Mouse (Mus musculus): ENCODE results near the gene Tmem106b. TPM values are rescaled to one million over a fixed set of nuclear protein-coding genes. Genes with fewer than 3 reads are reported as not detected.

Tmem106b gene
- polyA plus RNA-seq (2012; ENCODE audit: insufficient read depth, insufficient read length, low replicate concordance, missing spikeins) = 102 TPM in 1 of 2 replicates, not detected in the other

DNA sequence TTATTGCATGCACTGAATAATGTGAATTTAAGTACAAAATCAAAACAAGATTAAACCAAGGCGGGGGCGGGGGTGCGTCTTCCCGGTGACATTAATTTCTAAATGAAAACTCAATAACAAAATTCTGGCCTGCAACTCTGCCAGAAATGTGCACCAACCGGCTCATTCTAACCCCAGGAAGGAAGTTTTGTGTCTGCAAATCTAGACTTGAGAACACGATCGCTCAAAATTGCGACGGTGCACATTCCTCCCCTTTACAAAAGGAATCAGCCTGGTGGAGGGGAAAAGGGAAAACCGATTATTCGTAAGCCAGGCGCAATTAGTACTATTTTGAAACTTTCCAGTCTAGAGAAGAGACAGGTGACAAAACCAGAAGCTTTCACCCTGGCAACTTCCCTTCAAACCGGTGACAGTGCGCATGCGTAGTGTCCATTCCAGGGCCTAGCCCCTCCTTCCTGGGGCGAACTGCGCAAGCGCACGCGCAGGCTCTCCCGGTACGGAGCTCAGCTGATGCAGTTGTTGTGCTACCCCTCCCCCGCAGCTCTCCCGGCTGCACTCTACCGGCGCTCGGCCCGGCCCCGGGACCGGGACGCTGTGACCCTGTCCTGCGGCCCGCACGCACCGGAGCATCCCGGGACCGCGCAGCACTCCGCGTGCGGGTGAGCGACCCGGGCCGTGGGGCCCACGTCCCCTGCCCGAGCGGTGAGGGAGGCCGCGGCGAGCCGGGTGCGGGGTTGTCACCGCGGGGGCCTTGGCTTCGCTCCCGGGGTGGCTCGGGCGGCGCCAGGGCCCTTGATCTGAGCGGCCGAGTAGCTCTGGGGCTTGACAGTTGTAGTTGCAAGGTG is at the start of gene Tmem106b:
Tmem106b (plus strand) TSS at position 458 of the 845 bp plus-strand sequence.
- peak; percentile 62 for TF ChIP-seq POLR2A (IDR thresholded peaks at IDR 0.05; ENCODE audit: insufficient read depth, low read depth, low read length)
- no peak for TF ChIP-seq CTCF (IDR thresholded peaks at IDR 0.05; ENCODE audit: insufficient read depth, low read depth, low read length)
- Histone ChIP-seq H3K4me3 (ENCODE audit: insufficient read depth, low read depth, low read length) (peak within 1 kb of the TSS; percentile 97), H3K4me1 (ENCODE audit: control insufficient read depth, insufficient read depth, low read length) (peaks cover 3% of the 10 kb centered on the region; the same call in 1 of the 2 replicates), H3K27ac (ENCODE audit: insufficient read depth, low read depth, low read length) (peak within 1 kb of the TSS; percentile 85)
- WGBS = 2% methylated on average over 61 of the region's 61 CpGs

DNA sequence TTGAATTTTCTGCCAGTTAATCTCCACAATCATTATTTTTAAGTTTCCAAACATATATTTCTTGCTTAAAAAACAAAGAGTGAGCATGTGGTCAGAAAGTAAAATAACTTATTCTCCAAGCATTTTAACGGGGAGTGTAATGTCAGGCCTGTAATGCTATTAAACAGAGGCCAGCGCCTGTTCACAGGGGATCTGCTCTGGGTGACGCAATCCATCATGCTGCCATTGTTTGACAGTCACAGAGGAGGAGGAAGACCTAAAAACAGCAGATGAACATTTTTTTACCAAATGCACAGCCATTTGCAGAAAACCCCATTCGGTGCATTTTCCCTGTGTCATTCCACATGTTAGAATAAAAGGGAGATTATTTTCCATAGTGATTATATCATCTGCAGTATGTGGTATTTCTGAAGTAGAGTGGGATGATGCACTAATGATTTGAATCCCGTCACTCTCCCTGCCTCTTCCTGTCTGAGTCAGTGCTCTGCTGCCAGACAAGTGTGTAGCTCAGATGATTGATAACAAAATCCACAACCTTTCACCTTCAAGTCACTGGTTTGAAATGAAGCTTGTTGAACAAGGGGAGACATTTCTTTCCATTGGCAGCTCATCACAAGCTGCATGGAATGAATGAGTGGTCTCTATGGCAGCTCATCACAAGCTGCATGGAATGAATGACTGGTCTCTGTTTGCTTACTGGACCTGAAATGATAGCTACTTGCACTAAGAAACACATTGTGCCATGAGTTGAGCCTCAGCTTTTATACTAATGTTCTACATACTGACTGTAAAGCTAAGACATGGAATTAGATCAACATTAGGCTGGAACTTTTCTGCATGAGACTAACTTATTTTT is 48.1 kb upstream of the Tmem106b start:
- H3K4me1 ChIP-seq (ENCODE audit: control insufficient read depth, insufficient read depth, low read length) = no peaks in the 10 kb centered on the region
- 75% methylated on average over 5 of the region's 5 CpGs for WGBS
- TF ChIP-seq POLR2A (IDR thresholded peaks at IDR 0.05; ENCODE audit: insufficient read depth, low read depth, low read length) = no peak
- no peak for TF ChIP-seq CTCF (IDR thresholded peaks at IDR 0.05; ENCODE audit: insufficient read depth, low read depth, low read length)
- H3K27ac ChIP-seq (ENCODE audit: insufficient read depth, low read depth, low read length) = no peak overlapping the region
- H3K4me3 ChIP-seq (ENCODE audit: insufficient read depth, low read depth, low read length) = no peak overlapping the region

GRCm38 (mm10) chr6:13030558-13030957 is 39.0 kb upstream of the Tmem106b start:
- H3K4me1 ChIP-seq (ENCODE audit: control insufficient read depth, insufficient read depth, low read length) = no peaks in the 10 kb centered on the region
- no peak overlapping the region for H3K27ac ChIP-seq (ENCODE audit: insufficient read depth, low read depth, low read length)
- no peak overlapping the region for H3K4me3 ChIP-seq (ENCODE audit: insufficient read depth, low read depth, low read length)
- TF ChIP-seq POLR2A (IDR thresholded peaks at IDR 0.05; ENCODE audit: insufficient read depth, low read depth, low read length) (no peak), CTCF (IDR thresholded peaks at IDR 0.05; ENCODE audit: insufficient read depth, low read depth, low read length) (no peak)

DNA sequence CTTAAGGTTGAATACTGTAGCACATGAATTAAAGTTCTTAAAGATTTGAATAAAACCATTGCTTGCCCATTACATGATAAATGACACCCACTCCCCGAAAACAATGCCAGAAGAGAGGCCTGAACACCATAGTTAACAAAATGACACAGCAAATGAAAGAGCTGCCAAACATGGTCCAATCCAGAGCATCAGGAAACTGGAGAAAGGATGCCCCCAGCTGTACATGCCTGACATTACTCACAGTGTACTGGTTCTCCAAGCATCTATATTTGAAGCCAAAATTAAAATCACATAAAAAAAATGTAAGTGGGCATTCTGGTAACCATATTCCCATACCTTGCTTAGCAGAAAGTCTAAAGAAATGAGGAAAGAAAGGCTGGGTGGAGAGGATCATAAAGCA is 38.6 kb upstream of the Tmem106b start:
- Histone ChIP-seq H3K27ac (ENCODE audit: insufficient read depth, low read depth, low read length) (no peak overlapping the region), H3K4me3 (ENCODE audit: insufficient read depth, low read depth, low read length) (no peak overlapping the region), H3K4me1 (ENCODE audit: control insufficient read depth, insufficient read depth, low read length) (no peaks in the 10 kb centered on the region)
- WGBS = 15% methylated on average over 1 of the region's 1 CpGs
- TF ChIP-seq POLR2A (IDR thresholded peaks at IDR 0.05; ENCODE audit: insufficient read depth, low read depth, low read length) (no peak), CTCF (IDR thresholded peaks at IDR 0.05; ENCODE audit: insufficient read depth, low read depth, low read length) (no peak)

DNA sequence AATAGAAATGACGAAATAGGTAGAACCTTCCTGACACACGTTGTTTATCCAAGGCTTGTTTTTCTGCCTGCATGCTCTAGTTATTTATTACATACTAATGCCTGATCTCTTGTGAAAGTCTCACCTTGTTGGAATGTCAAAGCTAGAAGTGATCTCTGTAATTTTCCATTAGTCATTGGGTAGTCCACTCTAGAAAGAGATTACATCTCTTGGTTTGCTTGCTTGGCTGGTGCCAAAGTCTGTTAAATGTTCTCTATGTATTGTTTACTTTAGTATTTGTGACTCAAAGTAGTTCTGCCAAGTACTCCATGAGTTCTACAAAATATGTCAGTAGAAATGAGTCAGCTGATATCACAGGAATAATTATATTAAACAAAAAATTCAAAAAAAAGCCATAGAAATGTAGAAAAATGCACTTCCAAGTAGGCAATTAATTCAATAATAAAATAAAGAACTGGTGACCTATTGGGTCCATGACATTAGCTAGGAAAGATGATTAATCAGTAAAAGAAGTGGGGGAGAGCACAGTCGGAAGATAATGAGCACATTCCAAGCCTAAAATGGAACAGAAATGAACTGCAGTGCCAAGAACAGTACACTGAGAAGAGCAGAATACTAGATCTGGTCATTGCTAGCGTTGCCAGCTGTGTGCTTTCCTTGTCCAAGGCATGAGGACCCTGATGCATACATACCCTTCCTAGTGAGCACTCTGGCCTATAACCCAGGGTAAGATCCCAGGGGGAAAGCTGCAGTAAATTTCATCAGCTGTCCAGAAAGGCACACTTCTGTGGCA is 17.0 kb upstream of the Tmem106b start:
- WGBS = 69% methylated on average over 4 of the region's 4 CpGs
- no peak overlapping the region for H3K27ac ChIP-seq (ENCODE audit: insufficient read depth, low read depth, low read length)
- TF ChIP-seq CTCF (IDR thresholded peaks at IDR 0.05; ENCODE audit: insufficient read depth, low read depth, low read length) = no peak
- no peak for TF ChIP-seq POLR2A (IDR thresholded peaks at IDR 0.05; ENCODE audit: insufficient read depth, low read depth, low read length)
- H3K4me3 ChIP-seq (ENCODE audit: insufficient read depth, low read depth, low read length) = no peak overlapping the region
- H3K4me1 ChIP-seq (ENCODE audit: control insufficient read depth, insufficient read depth, low read length) = no peaks in the 10 kb centered on the region

- TF ChIP-seq POLR2A (IDR thresholded peaks at IDR 0.05; ENCODE audit: insufficient read depth, low read depth, low read length) (no peak), CTCF (IDR thresholded peaks at IDR 0.05; ENCODE audit: insufficient read depth, low read depth, low read length) (no peak)
- Histone ChIP-seq H3K4me3 (ENCODE audit: insufficient read depth, low read depth, low read length) (no peak overlapping the region), H3K4me1 (ENCODE audit: control insufficient read depth, insufficient read depth, low read length) (no peaks in the 10 kb centered on the region), H3K27ac (ENCODE audit: insufficient read depth, low read depth, low read length) (no peak overlapping the region)
These were observed 8.1 kb upstream of the Tmem106b start for GRCm38 (mm10) chr6:13061276-13062039.

DNA sequence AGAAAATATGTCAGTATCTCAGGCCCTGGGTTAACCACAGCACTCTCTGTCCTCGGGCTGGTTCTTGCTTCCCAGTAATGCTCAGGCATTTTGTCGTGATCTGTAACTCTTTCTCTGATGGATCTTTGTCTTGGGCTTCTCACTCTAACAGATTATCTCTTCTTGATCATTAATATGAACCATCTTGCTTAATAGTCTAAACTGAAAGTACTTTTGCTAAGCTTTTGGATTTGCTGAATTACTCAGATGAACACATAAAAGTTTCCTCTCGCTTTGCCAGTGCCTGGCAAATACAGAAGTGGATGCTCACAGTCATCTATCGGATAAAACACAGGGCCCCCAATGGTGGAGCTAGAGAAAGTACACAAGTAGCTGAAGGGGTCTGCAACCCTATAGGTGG is 7.5 kb upstream of the Tmem106b start:
- TF ChIP-seq CTCF (IDR thresholded peaks at IDR 0.05; ENCODE audit: insufficient read depth, low read depth, low read length) (no peak), POLR2A (IDR thresholded peaks at IDR 0.05; ENCODE audit: insufficient read depth, low read depth, low read length) (no peak)
- 91% methylated on average over 4 of the region's 4 CpGs for WGBS
- H3K4me3 ChIP-seq (ENCODE audit: insufficient read depth, low read depth, low read length) = no peak overlapping the region

DNA sequence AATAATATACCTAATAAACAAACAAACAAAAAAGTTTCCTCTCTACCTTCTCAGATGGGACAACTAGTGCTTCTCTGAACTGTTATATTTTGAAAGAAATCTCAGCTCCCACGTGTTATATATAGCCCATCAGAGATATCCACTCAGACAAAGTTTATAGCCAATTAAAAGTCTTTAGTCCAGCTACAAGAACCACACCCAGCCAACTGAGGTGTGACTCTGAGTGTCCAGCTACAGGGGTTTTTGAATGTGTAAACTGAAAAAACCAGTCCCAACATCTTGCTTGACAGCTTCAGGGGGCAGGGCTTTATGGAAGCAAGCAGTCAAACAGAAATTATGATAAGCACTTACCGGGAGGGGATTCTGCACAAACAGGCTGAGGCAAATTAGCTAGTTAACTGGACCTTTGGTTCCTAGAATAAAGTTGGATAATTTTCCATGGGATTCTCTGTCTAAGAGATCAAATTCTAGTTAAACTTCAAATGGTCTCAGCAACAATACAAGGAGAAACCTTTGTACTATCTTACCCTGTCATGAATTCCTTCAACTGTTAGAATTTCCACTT is 6.8 kb upstream of the Tmem106b start:
- TF ChIP-seq CTCF (IDR thresholded peaks at IDR 0.05; ENCODE audit: insufficient read depth, low read depth, low read length) = no peak
- no peak for TF ChIP-seq POLR2A (IDR thresholded peaks at IDR 0.05; ENCODE audit: insufficient read depth, low read depth, low read length)
- H3K4me1 ChIP-seq (ENCODE audit: control insufficient read depth, insufficient read depth, low read length) = no peaks in the 10 kb centered on the region
- 90% methylated on average over 2 of the region's 2 CpGs for WGBS

More for the DNA sequence above, 7.5 kb upstream of the Tmem106b start:
- Histone ChIP-seq H3K27ac (ENCODE audit: insufficient read depth, low read depth, low read length) (no peak overlapping the region), H3K4me1 (ENCODE audit: control insufficient read depth, insufficient read depth, low read length) (no peaks in the 10 kb centered on the region)

More for the DNA sequence above, 6.8 kb upstream of the Tmem106b start:
- H3K27ac ChIP-seq (ENCODE audit: insufficient read depth, low read depth, low read length) = no peak overlapping the region
- H3K4me3 ChIP-seq (ENCODE audit: insufficient read depth, low read depth, low read length) = no peak overlapping the region
